Mouse (Mus musculus) mesoderm, embryonic 11.5 days (tissue): ENCODE measurements around the gene Prrxl1.

Source experiments
- DNase-seq: peaks from one replicate; pipeline ENCODE4 v3.0.0-alpha.2; 2012; ENCODE audit warnings: low read depth, low spot score

Gene Prrxl1

DNA sequence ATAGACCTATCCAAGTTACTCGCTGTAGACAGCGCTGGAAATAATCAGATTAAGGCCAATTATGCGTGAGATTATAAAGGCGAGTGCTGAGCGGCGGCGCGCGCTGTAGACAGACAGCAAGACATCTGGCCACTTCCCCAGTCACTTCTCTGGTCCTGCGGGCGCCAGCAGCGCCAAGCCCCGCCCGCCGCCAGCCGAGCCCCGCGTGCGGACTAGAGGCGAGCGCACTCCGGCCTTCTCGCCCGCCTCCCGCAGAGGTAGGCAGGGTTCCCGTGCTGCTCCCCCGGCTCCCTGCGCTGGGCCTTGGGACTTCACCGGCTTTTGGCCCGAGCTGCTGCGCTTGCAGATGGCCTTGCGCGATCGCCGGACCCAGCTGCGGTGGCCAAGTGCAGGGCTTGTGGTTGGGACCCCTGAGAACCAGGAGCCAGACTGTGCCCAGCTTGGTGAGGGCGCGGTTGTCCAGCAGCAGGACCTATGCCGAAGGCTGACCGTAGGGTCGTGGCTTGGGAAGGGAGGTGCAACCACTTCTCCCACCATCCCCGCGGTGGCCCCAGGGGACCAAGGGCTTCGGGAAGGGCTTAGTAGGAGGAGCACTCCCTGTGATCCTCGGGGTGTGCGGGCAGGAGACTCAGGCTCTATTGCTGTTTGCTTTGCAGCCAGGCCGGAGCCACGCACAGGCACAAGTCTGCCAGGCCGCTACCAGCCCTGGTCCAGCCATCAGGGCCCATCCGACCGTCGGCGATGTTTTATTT is at the start of gene Prrxl1:
Prrxl1 (plus strand) TSS at position 118 of the 752 bp plus-strand sequence.
- DNase-seq, result no peak

DNA sequence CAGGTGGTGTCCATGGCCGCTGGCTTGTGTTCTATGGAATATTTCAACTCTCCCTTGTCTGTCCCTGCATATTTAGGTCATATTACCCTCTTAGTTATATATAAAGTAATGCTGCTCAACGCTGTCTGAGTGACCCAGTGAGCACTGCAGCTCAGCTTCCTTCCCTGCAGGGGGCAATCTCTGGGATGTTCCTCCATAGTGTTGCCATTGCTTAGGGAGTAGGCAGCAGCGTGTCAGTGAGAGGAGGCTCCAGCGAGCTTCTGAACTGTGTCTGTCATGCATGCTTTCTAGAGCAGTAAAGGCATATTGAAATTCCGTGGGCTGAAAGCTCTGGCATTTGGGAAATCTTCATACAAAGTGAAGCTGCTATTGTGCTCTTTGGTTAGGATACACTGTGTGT is 47.4 kb upstream of the Prrxl1 start:
- DNase-seq, result no peak

DNA sequence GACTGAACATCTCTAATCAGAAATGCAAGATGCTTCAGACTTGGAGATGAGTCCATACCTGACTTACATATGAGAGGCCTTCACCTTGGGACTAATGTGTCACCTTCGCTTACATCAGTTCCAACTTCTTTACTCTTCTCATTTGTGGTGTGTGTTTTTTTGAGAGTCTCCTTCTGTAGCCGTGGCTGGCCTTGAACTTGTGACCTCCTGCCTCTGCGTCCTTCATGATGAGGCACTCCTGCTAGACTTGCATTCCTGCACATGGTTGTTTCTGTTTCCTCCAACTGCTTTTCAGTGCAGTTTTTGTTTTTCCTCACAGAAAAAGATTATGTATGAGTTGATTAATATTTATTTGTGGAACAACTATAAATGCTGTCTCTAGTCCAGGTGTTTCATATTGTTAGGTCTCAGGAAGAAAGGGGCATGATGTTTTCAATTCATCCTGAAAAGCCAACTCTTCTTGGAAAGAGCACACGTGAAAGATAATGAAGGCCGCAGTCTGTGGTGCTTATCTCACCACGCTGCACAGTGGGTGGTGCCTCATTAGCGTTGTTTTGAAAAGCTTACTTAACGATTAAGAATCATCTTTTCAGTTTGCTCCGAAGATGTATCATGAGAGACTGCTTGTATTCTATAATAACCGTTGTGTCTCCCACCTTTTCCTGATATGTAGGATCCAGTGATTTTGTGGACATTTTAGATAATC is 45.9 kb upstream of the Prrxl1 start:
- no peak for DNase-seq

DNA sequence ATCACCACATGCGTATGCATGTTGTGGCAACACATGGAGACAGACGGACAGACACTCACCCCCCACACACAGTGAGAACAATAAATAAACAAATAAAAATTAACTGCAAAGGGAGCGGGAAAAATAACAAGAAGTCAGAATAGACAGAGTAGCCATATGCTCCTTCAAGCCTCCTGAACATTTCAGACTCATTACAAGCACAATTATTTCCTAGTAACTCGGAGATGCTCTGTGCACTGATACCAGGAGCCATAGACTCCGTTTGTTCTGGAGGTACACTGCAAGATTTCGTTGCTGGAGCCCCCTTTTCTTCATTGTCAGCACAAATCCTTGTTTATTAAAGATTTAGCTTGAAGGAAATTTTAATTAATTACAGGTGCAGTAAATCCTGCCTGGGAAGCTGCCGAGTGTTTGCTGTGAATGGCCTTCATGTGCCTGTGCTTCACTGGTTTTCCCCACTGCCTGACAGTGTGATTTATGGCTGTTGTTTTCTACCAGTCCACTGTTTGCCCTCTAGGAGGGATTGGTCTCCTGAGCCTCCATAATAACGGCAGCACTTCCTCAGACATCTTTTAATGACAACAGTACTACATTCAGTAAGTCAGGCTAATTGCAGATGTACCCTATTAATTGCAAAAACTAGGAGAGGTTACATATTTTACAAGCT is 44.2 kb upstream of the Prrxl1 start:
- peak; percentile 63 for DNase-seq

DNA sequence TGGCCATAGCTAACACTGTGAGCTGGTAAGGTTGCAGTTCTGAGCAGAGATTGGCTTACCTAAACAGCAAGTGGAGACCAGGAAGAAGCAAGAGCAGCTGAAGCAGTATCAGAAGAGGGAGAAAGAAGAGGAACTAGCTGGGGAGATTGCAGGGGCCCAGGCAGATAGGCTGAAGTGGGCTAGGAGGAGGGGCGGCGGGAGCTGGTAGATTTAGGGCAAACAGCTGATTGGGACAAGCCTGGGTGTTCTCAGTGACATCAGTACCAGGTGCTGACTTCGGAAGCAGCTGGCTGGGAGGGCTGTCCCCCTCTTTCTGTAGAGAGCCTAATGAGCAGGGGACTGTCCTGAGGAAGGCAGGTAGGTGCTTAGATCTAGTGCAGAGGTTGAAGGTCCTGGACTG is 37.8 kb upstream of the Prrxl1 start:
- DNase-seq, result no peak

DNA sequence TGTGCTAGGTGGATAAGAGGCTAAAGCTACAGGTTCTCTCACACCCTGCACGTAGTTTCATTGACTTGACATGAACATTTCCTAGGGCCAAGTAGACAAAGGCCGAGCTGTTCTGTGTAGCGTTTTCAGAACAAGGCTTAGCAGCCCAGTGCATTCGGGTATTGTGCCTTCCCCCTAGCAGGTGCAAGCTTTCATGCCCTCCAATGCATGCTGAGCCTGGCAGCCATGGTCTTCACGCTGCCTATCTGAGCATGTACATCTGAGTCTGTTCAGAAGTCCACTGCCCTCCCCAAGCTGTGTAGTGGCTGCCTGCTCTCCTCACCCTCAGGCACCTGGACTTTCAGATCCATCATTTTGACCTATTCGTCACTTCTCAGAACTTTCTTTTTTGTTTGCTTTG is 35.5 kb upstream of the Prrxl1 start:
- DNase-seq, result no peak

DNA sequence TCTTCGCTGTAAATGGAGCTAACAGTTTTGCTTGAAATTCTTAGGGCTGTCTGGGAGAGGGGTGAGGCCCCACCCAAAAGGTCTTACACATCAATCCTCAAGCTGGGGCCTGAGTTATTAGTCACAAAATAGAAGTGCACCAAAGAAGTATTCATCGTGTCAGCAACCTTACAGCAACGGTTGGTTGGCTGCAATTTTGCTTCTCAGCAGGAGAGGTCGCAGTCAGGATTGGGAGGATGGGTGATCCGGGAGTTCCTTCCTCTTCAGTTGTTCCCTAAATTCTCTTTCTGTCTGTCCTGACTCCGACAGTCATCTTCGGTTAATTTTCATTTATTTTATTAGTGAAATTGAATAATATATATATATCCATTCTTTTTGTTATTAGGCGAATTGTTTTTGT is 26.7 kb upstream of the Prrxl1 start:
- DNase-seq, result no peak

DNA sequence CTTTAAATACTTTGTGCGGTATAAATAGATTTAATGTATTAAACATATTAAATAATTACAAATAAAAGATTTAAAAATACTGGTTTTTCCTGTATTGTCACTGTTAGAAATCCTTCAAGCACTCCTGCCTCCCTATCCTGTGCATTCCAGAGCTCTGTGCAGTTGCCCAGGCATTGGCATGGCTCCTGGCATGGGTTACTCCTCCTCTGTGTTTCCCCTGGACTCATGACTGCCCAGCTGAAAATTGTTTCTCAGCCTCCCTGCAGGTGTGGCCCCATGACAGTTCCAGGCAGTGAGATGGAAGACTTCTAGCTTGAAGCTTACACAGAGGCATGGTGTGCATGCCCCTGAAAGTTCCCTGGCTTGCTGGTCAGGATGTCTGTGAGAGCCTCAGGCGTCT is 20.8 kb upstream of the Prrxl1 start:
- DNase-seq, result no peak

DNA sequence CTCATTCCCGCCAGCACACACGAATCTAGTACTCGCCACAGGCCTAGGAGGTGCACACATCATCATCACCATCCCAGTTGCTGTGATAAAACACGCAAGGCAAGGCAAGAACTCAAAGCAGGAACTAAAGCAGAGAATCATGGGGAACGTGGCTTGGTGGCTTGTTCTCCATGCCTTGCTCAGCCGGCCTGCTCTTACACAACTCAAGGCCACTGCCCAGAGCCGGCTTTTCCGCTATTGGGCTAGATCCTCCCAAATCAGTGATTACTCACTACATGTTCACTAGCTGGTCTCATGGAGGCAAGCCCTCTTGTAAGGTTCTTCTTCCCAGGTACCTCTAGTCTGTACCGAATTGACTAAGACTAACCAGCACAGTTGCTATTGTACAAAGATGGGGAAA is 15.5 kb upstream of the Prrxl1 start:
- DNase-seq, result no peak

DNA sequence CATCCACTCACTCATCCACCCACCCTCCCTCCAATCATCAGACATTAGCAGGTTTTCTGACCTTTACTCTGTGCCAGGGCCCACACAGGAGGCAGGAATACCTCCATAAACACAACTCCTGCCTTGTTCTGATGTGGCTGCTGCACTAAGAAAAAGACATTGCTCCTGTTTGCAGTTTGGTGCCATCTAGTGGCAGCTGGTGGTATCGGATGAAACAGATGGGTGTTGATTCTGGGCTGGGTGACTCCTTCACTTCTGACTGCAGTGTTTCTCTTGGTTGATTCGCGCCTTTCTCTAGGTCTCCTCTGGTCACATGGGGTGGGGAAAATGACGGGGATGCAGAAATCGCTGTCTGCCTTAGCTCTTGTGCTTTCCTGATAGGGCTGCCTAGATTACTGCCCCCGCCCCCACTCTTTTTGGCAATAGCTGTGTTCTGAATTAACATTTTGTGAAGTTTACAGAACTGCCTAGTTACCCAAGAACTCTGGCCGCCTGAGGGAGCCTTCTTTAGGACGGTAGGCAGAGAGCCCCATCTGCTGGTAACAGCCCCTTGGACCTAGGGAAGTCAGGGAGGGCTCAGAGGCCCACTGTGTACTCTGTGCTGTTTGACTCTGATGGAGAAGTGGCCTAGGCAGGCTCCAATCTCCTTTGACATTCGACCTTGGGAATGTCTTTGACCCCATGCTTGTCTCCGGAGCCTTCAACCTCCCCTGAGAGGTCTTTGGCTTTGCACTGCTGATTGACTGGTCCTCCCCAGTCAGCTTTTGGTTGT is 12.0 kb upstream of the Prrxl1 start:
- peak; percentile 82 for DNase-seq

DNA sequence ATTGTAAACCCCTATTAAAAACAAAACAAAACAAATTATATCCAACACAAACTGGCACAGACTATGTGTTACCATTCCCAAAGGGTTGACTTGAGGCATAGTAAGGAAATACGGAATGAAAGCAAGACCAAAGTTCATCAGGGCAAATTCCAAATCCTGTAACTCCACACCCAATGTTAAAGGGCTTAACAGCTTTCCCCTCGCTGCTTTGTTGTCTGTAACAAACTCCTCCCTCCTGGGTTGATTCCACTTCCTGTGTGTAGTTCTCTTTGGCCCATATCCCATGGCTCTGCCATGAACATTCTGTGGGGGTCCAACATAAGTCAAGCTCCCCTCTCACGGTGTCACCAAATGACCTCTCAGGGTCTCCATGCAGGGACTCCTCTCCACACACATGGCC is 8.8 kb upstream of the Prrxl1 start:
- no peak for DNase-seq

DNA sequence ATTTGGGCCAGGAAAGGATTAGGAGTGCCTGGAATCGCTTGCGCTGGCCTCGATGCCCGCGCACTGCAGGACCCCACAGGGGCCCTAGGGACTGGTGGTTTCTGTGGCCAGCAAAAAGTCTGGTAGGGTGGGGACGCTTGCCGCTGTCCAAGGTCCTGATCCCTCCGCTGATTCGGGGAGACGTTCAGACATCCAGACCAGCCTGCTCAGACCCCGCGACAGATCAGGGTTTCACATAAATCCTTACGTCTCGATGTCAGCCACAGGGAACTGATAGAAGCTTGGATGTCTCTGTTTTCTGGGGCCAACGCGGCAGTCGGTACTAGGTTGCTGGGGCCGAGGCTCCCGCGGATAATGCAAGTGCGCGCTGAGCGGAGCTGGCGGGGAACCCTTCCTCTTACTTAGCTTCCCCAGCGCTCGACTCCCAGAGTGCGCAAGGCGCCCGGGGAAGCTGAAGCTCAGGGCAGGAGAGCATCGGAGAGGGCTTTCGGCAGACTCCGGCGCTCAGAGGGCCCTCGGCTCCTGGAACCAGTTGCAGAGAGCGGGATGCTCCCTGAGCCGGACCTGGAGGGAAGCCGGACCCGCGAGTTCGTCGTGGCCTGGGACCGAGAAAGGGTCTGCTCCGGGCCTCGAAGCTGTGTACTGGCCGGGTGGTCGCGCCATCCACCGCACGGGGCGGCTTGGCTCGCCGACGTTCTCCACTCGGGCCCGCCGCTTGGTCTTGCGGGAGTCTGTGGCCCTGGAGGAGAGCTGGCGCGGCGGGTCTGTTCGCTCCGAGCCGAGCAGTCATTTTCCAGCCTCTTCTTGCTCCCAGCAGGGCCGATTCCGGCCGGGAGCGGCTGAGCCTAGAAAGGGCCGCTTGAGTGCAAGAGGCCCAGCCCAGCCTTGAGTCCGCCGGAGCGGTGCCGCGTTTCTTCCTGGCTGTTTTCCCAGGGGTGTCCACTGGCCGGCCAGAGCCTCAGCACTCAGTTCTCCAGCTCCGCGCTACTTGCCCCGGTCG is 1.7 kb upstream of the Prrxl1 start:
- peak; percentile 91 for DNase-seq

DNA sequence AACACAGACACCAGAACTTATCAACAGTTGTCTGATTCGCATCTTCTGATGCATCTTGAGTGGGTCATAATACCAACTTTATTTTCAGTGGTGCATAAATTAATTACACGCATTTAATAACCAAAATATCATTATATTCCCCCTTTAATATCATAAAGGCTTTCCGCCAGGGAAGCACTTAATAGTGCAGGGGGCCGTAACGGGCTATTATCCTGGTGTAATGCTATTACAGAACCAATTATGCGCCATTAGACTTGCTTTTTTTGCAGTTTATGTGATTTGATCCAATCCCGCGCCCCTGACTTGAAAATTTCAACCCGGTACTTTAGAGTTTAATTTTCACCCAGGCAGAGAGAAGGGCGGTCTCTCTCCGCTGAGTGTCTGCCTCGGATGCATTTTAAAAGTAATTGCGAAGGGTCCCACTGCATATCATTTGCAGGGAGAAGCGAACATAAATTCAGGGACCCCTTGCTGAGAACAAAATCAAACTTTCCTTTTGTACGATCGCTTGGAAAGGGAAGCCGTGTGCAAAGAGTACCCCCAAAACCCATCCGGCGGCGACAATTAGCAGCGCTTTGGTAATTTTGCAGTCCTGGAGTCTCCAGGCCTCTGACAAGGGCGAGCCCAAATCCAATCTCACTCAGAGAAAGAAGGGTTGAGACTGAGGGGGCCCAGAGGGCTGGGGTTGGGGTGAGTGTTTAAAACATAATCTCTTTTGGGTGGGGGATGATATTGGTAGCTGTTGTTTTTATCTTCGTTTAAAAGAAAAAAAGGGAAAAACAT is 579 bp upstream of the Prrxl1 start:
- DNase-seq, result no peak

DNA sequence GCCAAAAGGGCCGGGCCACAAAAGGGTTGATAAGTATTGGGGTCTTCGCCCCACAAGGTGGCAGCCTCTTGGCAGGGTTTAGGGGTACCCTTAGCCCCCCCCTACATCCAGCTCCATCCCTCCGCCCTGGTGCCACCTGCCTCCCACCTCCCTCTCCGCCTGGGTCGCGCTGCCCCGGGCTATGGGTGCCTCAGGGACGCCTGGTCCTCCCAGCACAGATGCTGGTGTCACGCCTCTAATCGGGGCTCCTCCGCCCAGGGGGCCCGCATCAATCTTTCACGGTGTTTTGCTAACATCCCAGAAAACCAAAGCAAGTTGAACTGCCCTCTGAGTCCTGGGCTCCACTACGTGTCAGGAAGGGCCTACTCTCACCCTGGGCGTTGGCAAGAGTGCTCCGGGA is 903 bp downstream of the Prrxl1 start:
- DNase-seq, result no peak

DNA sequence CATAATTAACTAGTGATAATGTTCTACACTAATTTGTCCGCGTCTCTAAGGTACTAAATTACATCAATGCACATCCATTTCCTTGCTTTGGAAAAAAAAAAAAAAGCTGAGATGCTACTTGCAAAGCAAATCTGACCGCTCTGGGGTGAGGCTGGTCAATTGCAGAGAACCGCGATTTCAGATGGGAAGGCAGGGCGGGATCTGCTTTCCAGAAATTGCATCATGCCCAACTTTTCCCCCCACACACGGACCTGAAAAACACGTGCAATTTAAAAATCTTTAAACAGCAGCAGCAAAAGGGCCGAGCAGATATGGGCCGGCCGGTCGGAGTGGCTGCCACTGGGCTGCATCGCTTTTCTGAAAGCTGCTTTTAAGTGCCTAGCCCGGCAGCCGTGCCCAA is 6.3 kb downstream of the Prrxl1 start:
- no peak for DNase-seq

DNA sequence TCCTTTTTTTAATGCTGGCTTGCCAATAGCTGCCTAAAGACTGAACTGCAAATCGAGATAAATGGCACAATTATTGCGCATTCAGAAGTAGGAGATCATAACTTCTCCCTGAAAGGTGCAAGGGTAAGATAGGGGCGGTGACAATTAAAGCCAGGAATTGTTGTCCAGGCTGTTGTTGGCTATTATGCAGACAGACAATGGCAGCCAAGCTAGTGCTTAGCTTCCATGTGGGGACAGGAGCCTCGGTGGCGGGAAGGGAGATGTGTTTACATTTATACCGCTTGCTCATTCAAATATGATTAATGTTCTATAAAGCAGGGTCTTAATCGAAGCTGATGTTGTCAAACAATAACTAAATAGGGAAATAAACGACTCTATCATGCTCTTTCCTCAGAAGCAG is 7.1 kb downstream of the Prrxl1 start:
- DNase-seq, result no peak

DNA sequence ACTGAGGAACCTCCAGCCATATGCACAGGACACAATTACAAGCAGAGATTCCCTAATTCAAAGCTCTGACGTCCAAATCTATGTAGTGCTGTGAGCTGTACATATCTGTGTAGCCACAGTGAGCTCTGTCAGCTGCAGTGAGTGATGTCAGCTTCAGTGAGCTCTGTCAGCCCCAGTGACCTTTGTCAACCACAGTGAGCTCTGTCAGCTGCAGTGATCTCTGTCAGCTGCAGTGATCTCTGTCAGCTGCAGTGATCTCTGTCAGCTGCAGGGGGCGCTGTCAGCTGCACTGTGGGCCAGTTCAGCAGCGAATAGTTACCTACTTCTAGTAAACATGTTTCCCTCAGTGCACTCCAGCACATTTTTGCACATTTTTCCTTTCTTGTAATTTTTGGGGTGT is 10.2 kb downstream of the Prrxl1 start:
- DNase-seq, result no peak

DNA sequence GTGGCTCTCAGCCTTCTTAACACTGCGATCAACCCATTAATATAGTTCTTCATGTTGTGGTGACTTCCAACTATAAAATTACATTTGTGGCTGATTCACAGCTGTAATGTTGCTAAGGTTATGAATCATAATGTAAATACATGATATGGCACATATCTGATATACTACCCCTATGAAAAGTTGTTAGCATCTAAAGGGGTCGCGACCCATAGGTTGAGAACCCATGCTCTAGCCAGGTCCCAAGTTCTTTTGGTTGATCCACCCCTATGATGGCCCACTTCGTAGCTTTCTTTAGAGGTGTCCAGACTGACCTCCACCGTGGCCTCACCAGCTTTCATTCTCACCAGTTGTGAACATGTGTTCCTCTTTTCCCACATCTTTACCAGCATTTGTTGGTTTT is 18.0 kb downstream of the Prrxl1 start:
- no peak for DNase-seq

DNA sequence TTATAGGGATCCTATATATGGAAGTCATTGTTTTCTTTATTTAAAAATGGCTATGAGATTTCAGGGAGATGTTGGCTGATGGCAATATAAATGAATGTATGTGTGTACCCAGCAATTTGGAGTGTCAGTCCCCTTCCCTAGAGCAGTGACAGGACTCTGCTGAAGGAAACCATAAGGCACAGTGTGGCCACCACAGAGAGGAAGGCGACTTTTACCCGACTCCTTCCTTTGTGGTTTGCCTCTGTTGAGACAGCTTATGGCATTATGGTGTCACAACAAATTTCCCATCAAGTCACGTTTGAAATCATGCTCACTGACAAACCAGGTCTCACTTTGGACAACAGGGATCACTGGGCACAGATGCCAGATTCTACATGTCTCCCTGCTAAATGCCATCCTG is 25.0 kb downstream of the Prrxl1 start:
- DNase-seq, result no peak

DNA sequence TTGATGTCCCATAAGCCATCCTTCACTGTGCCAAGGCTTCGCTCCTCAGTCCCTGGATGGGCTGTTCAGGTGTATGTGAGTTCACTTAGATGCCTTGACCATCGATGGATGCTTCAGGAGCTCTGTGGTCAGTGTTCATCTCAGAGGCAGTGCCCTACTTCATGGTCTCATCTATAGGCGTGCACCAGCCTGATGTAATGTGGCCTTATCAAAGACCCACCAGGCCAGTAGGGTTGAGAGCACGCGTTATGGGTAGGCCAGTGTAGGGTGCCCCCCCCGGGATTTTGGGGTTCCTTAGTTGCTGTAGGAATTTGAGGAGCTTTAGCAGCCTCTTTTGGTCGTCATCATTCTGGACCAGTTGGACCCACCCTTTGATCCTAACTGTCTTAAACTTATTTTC is 25.6 kb downstream of the Prrxl1 start:
- no peak for DNase-seq
